ENCODE assay signal across 22 mouse cellular contexts in genomic region chr7:46727584-46727983, GRCm38 (mm10). TPM values are rescaled to one million over a fixed set of nuclear protein-coding genes. Genes with fewer than 3 reads are reported as not detected.
"Had no signal": no experiment of that assay in that cellular context is flagged by ENCODE, and none has a peak within 500 bp of the region (broad histone marks: within the 10 kb centered on the region; RNA-seq: fewer than 3 reads in every experiment).

No protein-coding gene starts in this region.

- DNase-seq: lung, adult 18-20 months; lung, embryonic 14.5 days; lung, postnatal 10 days; lung, postnatal 4 days; midbrain, embryonic 14.5 days; retina, postnatal 1 day; right cerebral cortex, postnatal 14 days; thymus, adult 18-20 months; thymus, postnatal 14 days; thymus, postnatal 36 days had no signal

- H3K36me3 ChIP-seq: midbrain, embryonic 10.5 days; midbrain, embryonic 12.5 days; neural tube, embryonic 13.5 days; neural tube, embryonic 15.5 days had no signal

- ATAC-seq: midbrain, embryonic 16.5 days had no signal

- H3K4me3 ChIP-seq: midbrain, embryonic 10.5 days; midbrain, embryonic 12.5 days; myocyte; neural tube, embryonic 13.5 days; neural tube, embryonic 15.5 days had no signal

- H3K9me3 ChIP-seq: midbrain, embryonic 10.5 days; midbrain, embryonic 12.5 days; neural tube, embryonic 13.5 days; neural tube, embryonic 15.5 days had no signal

- H3K27ac ChIP-seq: midbrain, embryonic 10.5 days; midbrain, embryonic 12.5 days; neural tube, embryonic 13.5 days; neural tube, embryonic 15.5 days had no signal

- H3K4me1 ChIP-seq: midbrain, embryonic 10.5 days; midbrain, embryonic 12.5 days; neural tube, embryonic 13.5 days; neural tube, embryonic 15.5 days had no signal

- H3K9ac ChIP-seq: lung, embryonic 14.5 days; midbrain, embryonic 12.5 days; neural tube, embryonic 13.5 days; neural tube, embryonic 15.5 days had no signal

- H3K4me2 ChIP-seq: lung, embryonic 14.5 days; midbrain, embryonic 12.5 days; neural tube, embryonic 13.5 days; neural tube, embryonic 15.5 days had no signal

- H3K27me3 ChIP-seq: neural tube, embryonic 15.5 days had no signal

RNA-seq across cellular contexts. Expression of gene Saa4, which starts 4.8 kb away (rescaled TPM):
- total RNA-seq: megakaryocyte, adult 5-6 weeks; megakaryocyte-erythroid progenitor cell, adult 5-6 weeks had no signal
- polyA plus RNA-seq: lung, embryonic 14.5 days; lung, embryonic 16.5 days; midbrain, embryonic 10.5 days; midbrain, embryonic 12.5 days; midbrain, embryonic 14.5 days; midbrain, embryonic 16.5 days; myocyte; neural tube, embryonic 11.5 days; neural tube, embryonic 13.5 days; neural tube, embryonic 15.5 days; stomach, embryonic 14.5 days had no signal

RNA-seq across cellular contexts. Expression of gene Saa3, which starts 12.1 kb away (rescaled TPM):
- total RNA-seq: megakaryocyte-erythroid progenitor cell, adult 5-6 weeks had no signal
- polyA plus RNA-seq: midbrain, embryonic 10.5 days; midbrain, embryonic 14.5 days; neural tube, embryonic 11.5 days; stomach, embryonic 14.5 days had no signal

RNA-seq across cellular contexts. Expression of gene Saa1, which starts 15.2 kb away (rescaled TPM):
- total RNA-seq: megakaryocyte, adult 5-6 weeks; megakaryocyte-erythroid progenitor cell, adult 5-6 weeks had no signal
- polyA plus RNA-seq: lung, embryonic 14.5 days; midbrain, embryonic 12.5 days; midbrain, embryonic 14.5 days; myocyte had no signal

RNA-seq across cellular contexts. Expression of gene Saa2, which starts 24.0 kb away (rescaled TPM):
- total RNA-seq: megakaryocyte, adult 5-6 weeks; megakaryocyte-erythroid progenitor cell, adult 5-6 weeks had no signal
- polyA plus RNA-seq: lung, embryonic 14.5 days; lung, embryonic 16.5 days; midbrain, embryonic 12.5 days; midbrain, embryonic 14.5 days; midbrain, embryonic 16.5 days; myocyte; neural tube, embryonic 13.5 days; neural tube, embryonic 15.5 days; stomach, embryonic 14.5 days; stomach, embryonic 16.5 days had no signal
